Mouse (Mus musculus): ENCODE results near the gene Azi2. TPM values are rescaled to one million over a fixed set of nuclear protein-coding genes. Genes with fewer than 3 reads are reported as not detected.

Azi2 gene
- polyA plus RNA-seq, 1 experiment, result 60.1 TPM

DNA sequence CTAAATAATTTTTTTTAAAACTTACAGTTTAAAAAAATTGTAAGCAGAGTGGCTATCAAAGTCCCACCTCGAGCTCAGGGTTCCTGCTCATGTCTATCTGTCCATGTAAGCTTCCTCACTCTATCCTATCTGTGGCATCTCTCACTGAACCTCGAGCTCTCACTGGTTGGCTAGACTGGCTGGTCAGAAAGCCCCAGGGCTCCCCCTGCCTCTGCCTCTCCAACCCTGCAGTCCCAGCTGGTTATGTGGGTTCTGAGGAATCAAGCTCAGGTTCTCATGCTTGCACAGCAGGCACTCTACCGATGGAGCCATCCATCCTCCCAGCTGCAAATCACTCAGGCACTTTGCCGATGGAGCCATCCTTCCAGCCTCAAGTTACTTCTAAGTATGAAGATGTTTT is 10.8 kb upstream of the Azi2 start:
- Histone ChIP-seq H3K36me3 (ENCODE audit: control insufficient read depth, insufficient read depth, low read length) (no peaks in the 10 kb centered on the region), H3K4me1 (ENCODE audit: control insufficient read depth, insufficient read depth, low read length) (no peaks in the 10 kb centered on the region), H3K4me3 (ENCODE audit: control insufficient read depth, low read depth, low read length) (no peak overlapping the region), H3K27ac (ENCODE audit: control insufficient read depth, insufficient read depth, low read depth, low read length) (no peak overlapping the region), H3K27me3 (ENCODE audit: control insufficient read depth, insufficient read depth, low read length) (no peaks in the 10 kb centered on the region)
- no peak for TF ChIP-seq POLR2A (IDR thresholded peaks at IDR 0.05; ENCODE audit: control insufficient read depth, low read depth, low read length)
- TF ChIP-seq CTCF (IDR thresholded peaks at IDR 0.05; ENCODE audit: control insufficient read depth, insufficient read depth, insufficient replicate concordance, low read depth, low read length), result no peak

DNA sequence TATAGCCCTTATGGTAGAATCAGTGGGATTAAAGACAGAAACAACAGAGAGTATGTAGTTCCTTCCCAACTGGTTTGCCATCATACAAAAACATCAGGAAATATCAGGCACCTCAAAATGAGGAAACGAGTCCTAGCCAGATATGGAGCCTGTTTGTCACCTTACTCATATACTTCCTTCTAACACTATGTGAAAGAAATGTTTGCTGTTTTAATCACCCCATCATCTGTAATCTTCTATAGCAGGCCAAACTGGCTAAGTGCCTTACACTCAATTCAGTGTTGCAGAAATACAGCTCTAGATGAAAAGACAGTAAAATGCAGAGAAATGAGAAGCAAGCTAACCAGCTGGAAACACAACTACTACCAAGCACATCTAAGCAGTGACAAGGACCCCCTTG is 10.0 kb upstream of the Azi2 start:
- Histone ChIP-seq H3K27ac (ENCODE audit: control insufficient read depth, insufficient read depth, low read depth, low read length) (no peak overlapping the region), H3K4me3 (ENCODE audit: control insufficient read depth, low read depth, low read length) (no peak overlapping the region), H3K36me3 (ENCODE audit: control insufficient read depth, insufficient read depth, low read length) (no peaks in the 10 kb centered on the region), H3K4me1 (ENCODE audit: control insufficient read depth, insufficient read depth, low read length) (no peaks in the 10 kb centered on the region), H3K27me3 (ENCODE audit: control insufficient read depth, insufficient read depth, low read length) (no peaks in the 10 kb centered on the region)
- TF ChIP-seq CTCF (IDR thresholded peaks at IDR 0.05; ENCODE audit: control insufficient read depth, insufficient read depth, insufficient replicate concordance, low read depth, low read length), result no peak
- TF ChIP-seq POLR2A (IDR thresholded peaks at IDR 0.05; ENCODE audit: control insufficient read depth, low read depth, low read length), result no peak

DNA sequence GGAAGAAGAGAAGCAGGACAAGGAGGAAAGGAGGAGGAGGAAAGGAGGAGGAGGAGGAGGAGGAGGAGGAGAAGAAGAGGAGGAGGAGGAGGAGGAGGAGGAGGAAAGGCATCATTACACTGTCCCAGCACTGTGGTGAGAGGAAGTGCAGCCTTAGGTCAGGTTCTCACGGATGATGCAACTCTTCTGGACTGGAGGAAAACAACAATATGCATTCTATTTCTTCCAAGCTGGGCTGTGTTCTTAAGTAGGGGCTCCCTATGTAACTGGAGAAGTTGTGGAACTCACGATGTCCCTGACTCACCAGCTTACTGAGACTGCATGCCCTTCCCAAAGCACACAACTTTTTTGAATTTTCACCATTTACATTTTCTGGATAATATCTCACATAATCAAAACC is 8.6 kb upstream of the Azi2 start:
- H3K36me3 ChIP-seq (ENCODE audit: control insufficient read depth, insufficient read depth, low read length), result no peaks in the 10 kb centered on the region

DNA sequence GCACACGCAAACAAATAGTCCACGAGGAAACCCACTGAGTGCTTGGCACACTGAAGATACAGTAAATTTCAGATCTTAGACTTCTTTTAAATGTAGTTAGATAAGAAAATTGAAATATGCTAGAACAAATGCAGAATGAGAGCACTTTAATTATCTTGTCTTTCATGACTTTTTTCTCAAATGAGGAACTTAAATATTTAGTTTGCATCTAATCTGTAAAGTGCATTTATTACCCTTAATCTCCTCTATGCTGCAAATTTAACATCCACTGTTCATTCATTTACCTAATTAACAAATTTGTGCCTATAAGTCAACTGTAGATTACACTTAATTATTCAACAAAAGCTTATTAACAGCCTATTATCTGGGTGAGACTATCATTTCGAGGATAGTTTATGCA is 5.3 kb upstream of the Azi2 start:
- no peak overlapping the region for H3K4me3 ChIP-seq (ENCODE audit: control insufficient read depth, low read depth, low read length)
- no peak overlapping the region for H3K27ac ChIP-seq (ENCODE audit: control insufficient read depth, insufficient read depth, low read depth, low read length)
- H3K4me1 ChIP-seq (ENCODE audit: control insufficient read depth, insufficient read depth, low read length), result no peaks in the 10 kb centered on the region
- TF ChIP-seq POLR2A (IDR thresholded peaks at IDR 0.05; ENCODE audit: control insufficient read depth, low read depth, low read length) (no peak), CTCF (IDR thresholded peaks at IDR 0.05; ENCODE audit: control insufficient read depth, insufficient read depth, insufficient replicate concordance, low read depth, low read length) (no peak)
- H3K36me3 ChIP-seq (ENCODE audit: control insufficient read depth, insufficient read depth, low read length), result no peaks in the 10 kb centered on the region
- no peaks in the 10 kb centered on the region for H3K27me3 ChIP-seq (ENCODE audit: control insufficient read depth, insufficient read depth, low read length)

More for the DNA sequence above, 8.6 kb upstream of the Azi2 start:
- Histone ChIP-seq H3K27ac (ENCODE audit: control insufficient read depth, insufficient read depth, low read depth, low read length) (no peak overlapping the region), H3K27me3 (ENCODE audit: control insufficient read depth, insufficient read depth, low read length) (no peaks in the 10 kb centered on the region), H3K4me3 (ENCODE audit: control insufficient read depth, low read depth, low read length) (no peak overlapping the region), H3K4me1 (ENCODE audit: control insufficient read depth, insufficient read depth, low read length) (no peaks in the 10 kb centered on the region)
- TF ChIP-seq CTCF (IDR thresholded peaks at IDR 0.05; ENCODE audit: control insufficient read depth, insufficient read depth, insufficient replicate concordance, low read depth, low read length), result no peak
- TF ChIP-seq POLR2A (IDR thresholded peaks at IDR 0.05; ENCODE audit: control insufficient read depth, low read depth, low read length), result no peak

DNA sequence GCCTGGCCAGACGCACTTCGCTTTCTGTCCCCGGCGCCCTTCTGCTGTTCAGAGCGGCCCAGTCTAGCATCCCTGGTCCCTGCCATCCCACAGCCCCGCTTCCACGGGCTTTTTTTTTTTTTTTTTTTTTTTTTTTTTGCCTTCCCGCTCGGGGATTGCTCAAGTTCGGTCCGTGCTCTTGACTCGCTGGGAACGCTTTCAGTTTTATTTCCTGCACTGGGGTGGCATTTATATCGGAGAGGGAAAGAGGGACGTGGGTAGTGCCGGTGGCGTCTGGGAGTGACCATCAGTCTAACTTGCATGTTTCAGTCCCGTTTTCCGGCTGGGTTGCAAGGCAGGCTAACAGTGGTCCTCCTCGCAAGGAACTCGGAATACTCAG is 712 bp downstream of the Azi2 start:
- Histone ChIP-seq H3K27ac (ENCODE audit: control insufficient read depth, insufficient read depth, low read depth, low read length) (peak overlapping the region; percentile 92), H3K36me3 (ENCODE audit: control insufficient read depth, insufficient read depth, low read length) (no peaks in the 10 kb centered on the region), H3K27me3 (ENCODE audit: control insufficient read depth, insufficient read depth, low read length) (no peaks in the 10 kb centered on the region), H3K4me3 (ENCODE audit: control insufficient read depth, low read depth, low read length) (peak overlapping the region; percentile 93), H3K4me1 (ENCODE audit: control insufficient read depth, insufficient read depth, low read length) (no peaks in the 10 kb centered on the region)
- TF ChIP-seq CTCF (IDR thresholded peaks at IDR 0.05; ENCODE audit: control insufficient read depth, insufficient read depth, insufficient replicate concordance, low read depth, low read length), result no peak
- TF ChIP-seq POLR2A (IDR thresholded peaks at IDR 0.05; ENCODE audit: control insufficient read depth, low read depth, low read length), result no peak

DNA sequence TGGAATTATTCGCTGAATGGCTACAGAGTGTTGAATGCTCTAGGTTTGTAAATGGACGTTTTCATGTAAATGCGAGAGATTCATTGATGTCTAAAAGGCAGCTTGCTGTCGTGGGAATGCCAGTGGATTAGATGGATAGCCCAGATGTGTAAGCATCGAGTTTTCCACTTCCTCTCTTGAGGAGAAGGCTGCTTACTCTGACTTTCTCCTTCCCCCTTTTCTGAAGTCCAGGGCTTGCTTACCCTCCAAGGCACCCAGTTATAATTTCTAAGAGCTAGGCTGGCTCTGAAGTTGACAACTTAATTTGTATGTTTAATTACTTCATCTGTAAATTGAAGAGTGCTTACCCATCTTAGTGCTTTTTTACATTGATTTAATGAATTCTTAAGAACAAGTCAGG is 1.3 kb downstream of the Azi2 start:
- no peaks in the 10 kb centered on the region for H3K4me1 ChIP-seq (ENCODE audit: control insufficient read depth, insufficient read depth, low read length)
- no peaks in the 10 kb centered on the region for H3K27me3 ChIP-seq (ENCODE audit: control insufficient read depth, insufficient read depth, low read length)
- H3K27ac ChIP-seq (ENCODE audit: control insufficient read depth, insufficient read depth, low read depth, low read length), result no peak overlapping the region
- TF ChIP-seq POLR2A (IDR thresholded peaks at IDR 0.05; ENCODE audit: control insufficient read depth, low read depth, low read length) (no peak), CTCF (IDR thresholded peaks at IDR 0.05; ENCODE audit: control insufficient read depth, insufficient read depth, insufficient replicate concordance, low read depth, low read length) (no peak)
- H3K36me3 ChIP-seq (ENCODE audit: control insufficient read depth, insufficient read depth, low read length), result no peaks in the 10 kb centered on the region
- H3K4me3 ChIP-seq (ENCODE audit: control insufficient read depth, low read depth, low read length), result peak overlapping the region; percentile 70

DNA sequence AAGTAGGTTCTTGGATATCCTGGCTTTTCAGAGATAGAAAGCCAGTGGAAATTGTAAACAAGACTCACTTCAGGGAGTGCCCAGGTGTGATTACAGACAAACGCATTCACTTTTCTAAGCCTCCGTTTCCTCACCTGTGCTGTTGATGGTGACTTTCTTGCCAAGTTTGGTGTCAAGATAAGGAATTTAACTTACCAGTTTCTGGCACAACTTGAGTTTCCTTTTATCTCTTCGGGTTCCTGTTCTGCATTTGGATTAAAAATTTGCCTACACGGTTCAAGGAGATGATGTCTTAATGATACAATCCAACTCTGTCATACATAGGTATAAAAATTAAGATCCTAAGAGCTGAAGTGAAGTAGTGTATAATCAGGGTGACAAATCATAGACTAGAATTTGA is 2.4 kb downstream of the Azi2 start:
- Histone ChIP-seq H3K36me3 (ENCODE audit: control insufficient read depth, insufficient read depth, low read length) (no peaks in the 10 kb centered on the region), H3K27me3 (ENCODE audit: control insufficient read depth, insufficient read depth, low read length) (no peaks in the 10 kb centered on the region), H3K4me1 (ENCODE audit: control insufficient read depth, insufficient read depth, low read length) (no peaks in the 10 kb centered on the region), H3K4me3 (ENCODE audit: control insufficient read depth, low read depth, low read length) (no peak overlapping the region; the same call in 1 of the 2 replicates), H3K27ac (ENCODE audit: control insufficient read depth, insufficient read depth, low read depth, low read length) (no peak overlapping the region)
- TF ChIP-seq CTCF (IDR thresholded peaks at IDR 0.05; ENCODE audit: control insufficient read depth, insufficient read depth, insufficient replicate concordance, low read depth, low read length) (no peak), POLR2A (IDR thresholded peaks at IDR 0.05; ENCODE audit: control insufficient read depth, low read depth, low read length) (no peak)

DNA sequence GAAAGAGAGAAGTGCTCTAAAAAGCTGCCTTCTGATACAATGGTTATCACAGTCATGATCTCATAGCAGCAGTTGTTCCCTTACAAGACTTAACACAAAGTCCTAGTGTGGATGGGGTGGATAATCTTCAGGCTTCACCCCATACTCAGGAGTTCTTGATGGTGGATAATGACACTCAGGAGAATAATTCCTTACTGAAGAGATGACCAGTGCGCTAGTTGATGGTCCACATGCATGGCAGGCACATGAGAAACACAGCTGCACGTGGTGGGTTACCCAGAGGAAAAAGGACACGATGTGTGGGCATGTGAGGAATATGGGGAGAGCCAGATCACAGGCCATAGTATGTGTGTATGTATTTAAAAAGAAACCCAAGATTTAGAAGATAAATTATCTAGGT is 3.3 kb downstream of the Azi2 start:
- Histone ChIP-seq H3K36me3 (ENCODE audit: control insufficient read depth, insufficient read depth, low read length) (0 out of 2 replicates have a peak, but pooled peaks cover 2% of the 10 kb centered on the region), H3K27ac (ENCODE audit: control insufficient read depth, insufficient read depth, low read depth, low read length) (no peak overlapping the region), H3K27me3 (ENCODE audit: control insufficient read depth, insufficient read depth, low read length) (no peaks in the 10 kb centered on the region), H3K4me3 (ENCODE audit: control insufficient read depth, low read depth, low read length) (no peak overlapping the region), H3K4me1 (ENCODE audit: control insufficient read depth, insufficient read depth, low read length) (no peaks in the 10 kb centered on the region)
- TF ChIP-seq CTCF (IDR thresholded peaks at IDR 0.05; ENCODE audit: control insufficient read depth, insufficient read depth, insufficient replicate concordance, low read depth, low read length) (no peak), POLR2A (IDR thresholded peaks at IDR 0.05; ENCODE audit: control insufficient read depth, low read depth, low read length) (no peak)

Data from testis, adult 2 months (tissue).